Mouse (Mus musculus): ENCODE data around the gene Gm45837.

DNA sequence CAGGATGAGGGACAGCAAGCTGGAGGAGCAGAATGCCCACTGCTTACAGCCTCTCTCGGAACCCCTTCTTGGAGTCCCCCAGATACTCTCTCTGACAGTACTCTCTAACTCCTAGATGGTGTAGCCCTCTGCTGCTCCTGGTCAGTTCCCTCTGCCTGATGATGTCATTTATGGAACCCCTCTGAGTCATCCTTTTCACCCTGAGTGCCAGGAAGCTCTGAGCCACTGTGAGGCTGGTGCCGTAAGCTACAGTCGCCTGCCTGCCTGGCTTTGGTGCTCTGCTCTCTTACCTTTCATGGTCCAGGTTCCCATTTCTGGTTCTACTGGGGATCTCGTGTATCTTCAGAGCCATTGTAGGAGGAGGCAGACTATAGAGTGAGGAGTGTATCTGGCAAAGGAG lies 13.5 kb upstream of the Gm45837 start:
- TF ChIP-seq POLR2A (IDR thresholded peaks at IDR 0.05; ENCODE audit: low read depth, low read length) (no peak), CTCF (conservative IDR thresholded peaks at IDR 0.05; ENCODE audit: insufficient read depth, insufficient read length, low read depth, low read length) (no peak)

All from kidney, adult 2 months (tissue).